Mouse (Mus musculus) layer of hippocampus, adult 18-20 months (tissue): ENCODE results near the gene Stpg3. TPM values are rescaled to one million over a fixed set of nuclear protein-coding genes. Genes with fewer than 3 reads are reported as not detected.

Experiments used
- DNase-seq, 2 experiments: peaks; one replicate each; pipeline ENCODE4 v3.0.0; 2022; ENCODE audit warnings: low spot score in 2 of 2
- total RNA-seq, 2 experiments: library from RNA; stranded (reverse); gene quantifications; 2 replicates each; pipeline ENCODE4 v1.2.3; 2021

Stpg3 gene
- total RNA-seq, 2 experiments from 2014 or later, result 0.18 to 0.25 TPM

GRCm38 (mm10) chr2:25211121-25211670 is 3.2 kb downstream of the Stpg3 start, which contains the start of gene Nelfb:
Gene Nelfb (minus strand): TSS chr2:25211489.
- peak; percentile 69 to 84 for DNase-seq

DNA sequence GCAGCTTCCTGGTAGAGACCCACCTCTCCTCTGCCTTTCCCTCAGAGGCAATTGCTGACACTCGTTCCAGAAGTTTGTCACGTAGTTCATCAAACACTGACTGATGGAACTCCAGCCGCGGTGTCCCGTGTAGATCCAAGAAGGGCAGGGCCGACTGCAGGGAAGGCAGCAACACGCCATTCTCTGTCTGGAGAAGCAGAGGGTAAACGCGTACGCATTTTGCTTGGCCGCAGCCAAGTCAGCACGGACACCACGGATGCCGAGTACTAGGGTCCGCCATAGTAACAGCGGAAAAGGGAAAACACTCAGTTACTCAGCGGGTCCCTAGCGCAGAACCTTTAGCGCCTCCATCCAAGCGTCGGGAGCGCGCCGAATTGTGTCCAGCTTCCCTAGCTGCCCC is 3.8 kb downstream of the Stpg3 start:
- DNase-seq, result no peak

DNA sequence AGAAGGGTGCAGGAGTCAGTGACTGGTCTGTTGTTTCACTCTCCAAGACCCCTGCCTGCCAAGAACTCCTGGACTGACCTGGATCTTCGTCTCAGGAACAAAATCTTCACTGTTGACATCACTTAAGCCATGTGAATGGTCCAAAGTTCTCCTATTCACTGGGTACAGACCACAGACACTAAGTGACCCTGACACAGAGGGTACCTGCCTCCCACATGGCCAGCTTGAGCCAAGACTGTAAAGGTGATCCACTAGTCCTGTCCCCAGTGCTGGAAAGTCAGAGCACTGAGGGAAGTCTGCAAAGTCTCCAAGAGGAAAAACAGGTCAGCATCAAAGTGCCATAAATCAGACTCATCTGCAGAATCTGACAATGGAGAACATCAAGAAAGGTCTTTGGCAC is 6.8 kb downstream of the Stpg3 start:
- DNase-seq, result no peak

GRCm38 (mm10) chr2:25203631-25204214 is 10.7 kb downstream of the Stpg3 start:
- DNase-seq, result no peak

GRCm38 (mm10) chr2:25200631-25201030 is 13.8 kb downstream of the Stpg3 start:
- no peak for DNase-seq

GRCm38 (mm10) chr2:25197946-25198345 is 16.5 kb downstream of the Stpg3 start:
- no peak for DNase-seq

- DNase-seq, result no peak
Measured at GRCm38 (mm10) chr2:25197191-25197590, 17.2 kb downstream of the Stpg3 start.

DNA sequence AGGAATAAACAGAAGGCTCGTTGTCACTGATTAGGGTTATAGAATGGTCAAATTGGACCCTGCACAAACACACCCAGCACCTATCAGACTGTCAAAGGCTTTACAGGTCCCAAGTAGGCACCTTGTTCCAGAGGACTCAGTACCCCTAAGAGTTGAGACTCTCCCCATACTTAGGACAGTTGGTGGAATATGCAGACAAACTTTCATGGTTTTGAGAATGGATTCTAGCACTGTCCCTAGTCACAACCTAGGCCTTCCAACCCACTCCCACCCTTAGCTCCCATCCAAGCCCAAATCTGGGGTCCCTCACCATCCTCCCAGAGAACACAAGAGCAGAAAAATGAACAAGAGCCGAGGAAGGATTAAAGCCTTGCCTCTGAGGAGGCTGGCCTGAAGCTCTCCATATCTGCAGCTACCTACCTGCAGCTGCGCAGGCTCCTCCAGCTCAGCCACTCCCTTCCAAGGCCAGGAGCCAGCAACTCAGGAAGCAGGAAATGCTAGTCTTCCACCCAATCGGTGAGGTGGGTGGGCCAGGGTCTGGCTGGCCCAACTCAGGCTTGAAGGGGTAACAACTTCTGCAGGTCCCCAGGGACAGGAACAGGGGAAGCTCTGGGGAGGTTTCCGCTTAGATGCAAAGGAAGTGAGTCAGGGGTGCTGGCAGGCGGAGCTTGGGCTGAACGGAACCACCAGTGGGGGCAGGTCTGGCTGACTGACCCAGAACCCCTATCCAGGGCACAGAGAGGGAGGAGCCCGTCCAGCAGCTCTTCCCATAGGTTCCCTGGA is 18.1 kb downstream of the Stpg3 start, which contains the start of gene Tor4a:
Tor4a (minus strand) TSS at position 715 of the 783 bp plus-strand sequence.
- no peak for DNase-seq

- DNase-seq, result no peak
Measured at GRCm38 (mm10) chr2:25195211-25196156, 19.0 kb downstream of the Stpg3 start.

GRCm38 (mm10) chr2:25194486-25195171 is 19.8 kb downstream of the Stpg3 start:
- DNase-seq, result no peak

- DNase-seq, result no peak
Measured at GRCm38 (mm10) chr2:25194006-25194405, 20.4 kb downstream of the Stpg3 start.

GRCm38 (mm10) chr2:25193330-25193770 is 21.1 kb downstream of the Stpg3 start:
- peak; percentile 72 to 90 for DNase-seq

DNA sequence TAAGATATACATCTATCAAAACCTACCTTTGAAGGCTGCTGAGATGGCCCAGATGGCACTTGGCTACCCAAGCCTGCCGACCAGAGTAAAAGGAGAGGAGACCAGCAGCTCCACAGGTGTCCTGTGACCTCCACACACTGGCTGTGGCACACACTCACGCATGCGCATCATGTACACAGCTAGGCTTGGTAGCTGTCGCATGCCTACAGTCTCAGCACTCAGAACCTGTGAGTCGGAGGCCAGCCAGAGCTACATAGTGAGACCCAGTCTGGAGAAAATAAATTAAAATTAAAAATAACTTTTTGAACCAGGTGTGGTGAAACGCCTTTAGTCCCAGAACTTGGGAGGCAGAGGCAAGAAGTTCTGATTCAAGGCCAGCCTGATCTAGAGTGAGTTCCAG is 26.6 kb downstream of the Stpg3 start:
- no peak for DNase-seq

DNA sequence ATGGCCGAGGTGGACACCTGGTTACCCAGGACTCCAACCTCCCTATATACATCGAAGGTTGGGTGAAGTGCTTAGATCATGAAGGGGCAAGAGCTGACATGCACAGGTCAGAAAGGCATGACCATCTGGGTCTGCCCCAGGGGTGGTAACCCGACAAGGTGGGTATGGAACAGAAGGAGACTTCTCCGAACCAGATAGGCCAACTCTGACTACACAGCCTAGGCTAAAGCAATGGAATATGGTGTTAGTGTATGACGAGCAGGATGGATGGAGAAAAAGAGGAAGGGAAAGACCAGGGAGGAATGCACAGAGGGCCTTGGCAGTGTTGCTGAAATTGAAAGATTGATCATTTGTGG is 27.9 kb downstream of the Stpg3 start:
- no peak for DNase-seq

DNA sequence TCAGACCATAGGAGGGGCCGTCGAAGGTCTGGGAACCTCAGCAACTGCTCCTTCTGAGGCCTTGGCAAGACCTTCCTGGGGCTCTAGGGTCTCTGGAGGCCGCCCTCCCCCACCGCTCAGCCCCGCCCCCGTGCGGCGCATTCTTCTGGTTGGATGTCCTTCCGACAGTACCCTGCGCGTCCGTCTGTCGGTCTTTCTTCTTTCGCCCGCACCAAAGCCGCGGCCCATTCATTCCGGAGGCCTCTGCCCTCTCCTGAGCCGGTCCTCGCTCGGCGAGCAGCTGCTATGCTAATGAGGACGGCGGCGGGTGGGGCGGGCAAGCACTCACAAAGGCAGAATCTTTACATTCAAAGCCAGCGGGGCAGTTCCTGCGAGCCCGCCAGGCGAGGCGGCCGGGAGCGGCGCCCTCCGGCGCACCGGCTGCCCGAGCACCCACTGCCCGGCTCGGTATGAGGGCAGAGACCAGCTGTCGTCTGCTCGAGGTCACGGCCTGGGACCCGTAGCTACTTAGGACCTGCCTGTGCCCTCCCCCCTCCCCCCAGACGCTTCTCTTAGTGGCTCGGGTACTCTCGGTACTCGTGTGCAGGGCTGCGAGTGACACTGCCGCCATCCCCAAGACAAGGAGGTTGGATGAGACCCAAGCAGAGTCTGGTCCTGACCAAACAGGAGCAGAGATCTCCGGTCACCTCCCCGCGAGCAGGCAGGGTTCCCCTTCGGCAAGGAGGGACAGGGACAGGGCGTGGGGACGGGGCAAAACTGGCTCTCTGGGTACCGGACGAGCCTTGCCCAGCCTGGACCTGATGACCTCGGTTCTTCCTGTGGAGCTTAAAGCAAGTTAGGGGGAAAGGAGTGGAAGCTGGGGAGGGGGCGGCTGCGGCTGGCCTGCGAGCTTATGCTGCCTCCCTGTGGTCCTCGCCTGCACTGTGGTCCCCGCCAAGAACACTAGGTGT is 28.5 kb downstream of the Stpg3 start:
- DNase-seq, result no peak

- no peak for DNase-seq
Measured at GRCm38 (mm10) chr2:25184496-25184895, 29.9 kb downstream of the Stpg3 start.

DNA sequence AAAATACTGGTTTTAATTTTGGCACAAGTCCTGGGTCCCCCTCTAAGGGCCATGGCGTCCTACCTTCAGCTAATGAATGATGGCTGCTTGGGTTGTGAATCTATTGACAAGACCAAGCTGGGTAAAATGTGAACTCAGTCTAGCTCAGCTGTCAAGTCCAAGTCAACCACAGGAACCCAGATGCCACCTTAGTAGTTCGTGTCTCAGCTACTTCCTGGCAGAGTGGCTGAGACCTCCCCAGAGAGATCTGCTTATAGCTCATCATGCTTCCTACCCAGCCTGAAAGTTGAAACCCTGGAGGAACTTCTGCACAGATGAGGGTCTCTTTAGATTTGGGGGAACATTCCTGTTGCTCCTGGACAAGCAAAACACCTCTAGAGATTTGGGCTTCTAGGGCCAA is 31.1 kb downstream of the Stpg3 start:
- DNase-seq, result no peak

- no peak for DNase-seq
Measured at GRCm38 (mm10) chr2:25182664-25183063, 31.8 kb downstream of the Stpg3 start.

GRCm38 (mm10) chr2:25181891-25182397 is 32.5 kb downstream of the Stpg3 start:
- no peak for DNase-seq
